Mouse (Mus musculus) C3H10T1/2 (cell line): ENCODE measurements around the gene Cenpi. TPM values are rescaled to one million over a fixed set of nuclear protein-coding genes. Genes with fewer than 3 reads are reported as not detected.

Experiments used
- polyA plus RNA-seq, 2 experiments: library from polyadenylated mRNA; unstranded; fragments of >200 nt; fragmentation: generic; extraction: Trizol; gene quantifications; one replicate each; pipeline ENCODE4 v1.2.1; 2012; ENCODE audit warnings: missing spikeins in 2 of 2

Gene Cenpi
- polyA plus RNA-seq = 1 to 10 TPM; 1.2 to 5.3 TPM

DNA sequence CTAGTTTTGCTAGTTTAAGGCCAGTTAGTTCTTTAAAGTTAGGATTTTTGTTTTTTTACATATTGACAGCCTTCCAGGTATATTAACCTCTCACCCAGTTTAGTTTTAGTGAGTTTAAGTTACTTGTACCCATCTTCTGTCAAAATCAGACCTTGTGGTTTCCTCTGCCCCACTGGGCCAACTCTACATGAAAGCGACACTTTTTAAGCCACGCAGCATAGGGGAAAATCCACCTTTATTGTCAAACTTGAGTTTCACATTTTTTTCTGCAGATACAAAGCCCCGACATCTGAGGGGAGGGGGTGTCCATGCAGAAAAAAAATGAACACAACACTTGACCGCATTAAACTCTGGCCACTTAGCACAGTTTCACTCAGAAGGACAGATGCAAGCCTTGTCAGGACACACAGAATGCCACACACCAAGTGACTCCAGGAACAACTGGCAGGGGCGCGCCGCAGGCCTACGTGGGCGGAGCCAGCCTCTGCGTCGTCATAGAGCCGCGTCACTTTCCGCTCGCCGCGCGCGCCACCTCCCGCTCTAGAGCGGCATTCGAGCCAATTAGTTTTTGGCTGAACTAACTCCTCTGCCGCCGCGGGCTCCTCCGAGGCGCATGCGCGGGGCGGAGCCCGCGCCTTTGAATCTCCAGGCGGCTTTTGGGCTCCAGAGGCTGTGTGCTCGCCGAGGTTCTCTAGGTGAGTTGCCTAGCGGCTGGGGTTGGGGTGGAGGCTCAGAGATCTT is at the start of gene Cenpi:
TSS of gene Cenpi (plus strand) at position 551 of the 741 bp plus-strand sequence.

DNA sequence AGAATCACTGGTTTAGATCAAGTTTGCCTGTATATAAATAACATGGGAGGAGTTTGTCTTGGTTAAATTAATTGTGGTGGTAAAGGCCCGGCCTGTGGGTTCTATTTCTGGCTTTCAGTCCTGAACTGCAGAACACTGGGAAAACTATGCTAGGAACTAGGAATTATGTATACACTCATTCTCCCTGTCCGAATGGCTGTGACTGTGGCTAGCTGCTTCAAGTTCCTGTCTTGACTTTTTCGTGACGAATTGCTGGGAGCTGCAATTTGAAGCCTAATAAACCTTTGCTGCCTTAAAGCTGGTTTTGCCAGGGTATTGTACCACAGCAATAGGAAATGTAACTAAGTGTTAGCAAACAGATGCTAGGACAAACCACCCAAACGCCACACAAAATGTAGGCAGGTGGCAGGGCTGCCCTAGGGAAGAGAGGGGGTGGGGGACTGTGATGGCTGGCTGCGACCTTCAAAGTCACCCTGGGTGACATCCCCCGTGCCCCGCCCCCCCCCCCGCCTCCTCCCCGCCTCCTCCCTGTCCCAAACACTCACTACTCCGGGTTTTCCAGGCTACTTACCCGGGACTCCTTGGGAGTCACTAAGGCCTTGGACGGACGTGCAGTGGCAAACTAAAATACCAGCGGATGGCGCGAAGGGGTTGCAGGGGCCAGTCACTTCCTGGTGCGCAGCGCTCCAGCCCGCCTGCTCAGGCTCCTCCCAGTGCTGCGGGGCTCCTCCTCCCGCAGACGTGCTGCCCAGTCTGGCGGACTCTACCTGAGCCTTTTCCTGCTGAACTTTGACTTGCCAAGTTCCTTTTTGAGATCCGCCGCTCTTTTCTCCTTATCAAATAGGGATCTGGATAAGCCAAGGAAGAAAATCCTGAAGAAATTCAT is 31.4 kb upstream of the Cenpi start, which contains the start of gene Trmt2b:
TSS of gene Trmt2b (minus strand) at position 710 of the 886 bp plus-strand sequence.

DNA sequence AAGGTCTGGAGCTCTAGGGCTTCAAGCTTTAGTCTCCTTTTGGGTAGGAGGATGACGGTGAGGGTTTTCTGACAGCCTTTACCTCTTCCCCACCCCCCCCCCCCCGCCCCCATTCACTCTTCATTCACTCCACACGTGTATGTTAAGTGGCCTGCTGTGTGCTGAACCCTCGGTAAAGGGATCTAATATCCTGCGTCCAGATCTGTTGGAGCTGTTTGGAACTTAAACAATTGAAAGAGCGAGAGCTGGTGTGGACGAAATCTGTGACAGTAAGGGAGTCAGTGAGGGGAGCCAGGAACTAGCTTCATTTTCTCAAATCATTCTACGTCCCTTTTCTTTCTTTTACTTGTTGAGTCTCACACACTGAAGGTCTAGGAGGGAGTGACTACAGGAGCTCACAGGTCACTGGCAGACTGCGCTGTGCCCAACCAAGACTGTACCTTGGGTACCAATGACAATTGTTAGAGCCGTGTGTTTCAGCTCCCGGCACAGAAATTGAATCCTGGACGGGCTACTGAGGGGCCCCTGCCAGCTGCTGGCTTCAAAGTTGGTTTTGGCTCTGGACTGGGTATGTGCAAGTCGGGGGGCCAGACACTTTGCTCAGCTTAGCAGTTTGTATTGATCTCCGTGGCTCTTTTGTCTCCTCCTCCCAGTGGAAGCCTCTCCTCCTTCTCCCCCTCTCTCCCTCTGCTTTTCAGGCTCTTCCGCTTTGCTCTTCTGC is 96.1 kb downstream of the Cenpi start, which contains the start of gene Drp2:
TSS of gene Drp2 (plus strand) at position 689 of the 721 bp plus-strand sequence.

Other genes with a start within 250 kb of the Cenpi start
- gene Cstf2, start 248.9 kb upstream of the Cenpi start, polyA plus RNA-seq = 1 to 10 TPM; 4.8 to 5.3 TPM
- under 1 TPM in 1 of 2 experiments, not detected in 1; 0.22 TPM for gene Xkrx, start 146.0 kb upstream of the Cenpi start, polyA plus RNA-seq
- gene Arl13a, start 120.6 kb upstream of the Cenpi start, polyA plus RNA-seq = not detected
- gene Nox1, start 86.1 kb upstream of the Cenpi start, polyA plus RNA-seq = under 1 TPM; 0.09 to 0.12 TPM
- 10 to 100 TPM in 1 of 2 experiments, 1 to 10 TPM in 1; 2.4 to 12.2 TPM for gene Trmt2b, start 31.1 kb upstream of the Cenpi start, polyA plus RNA-seq
- not detected for gene Tmem35a, start 12.9 kb upstream of the Cenpi start, polyA plus RNA-seq
- gene Drp2, start 96.5 kb downstream of the Cenpi start, polyA plus RNA-seq = under 1 TPM; 0.08 to 0.60 TPM
- not detected for gene Taf7l, start 168.4 kb downstream of the Cenpi start, polyA plus RNA-seq
- gene Timm8a1, start 233.8 kb downstream of the Cenpi start, polyA plus RNA-seq = 1 to 10 TPM; 7.0 to 9.3 TPM